Mouse (Mus musculus) urinary bladder, postnatal 25 days (tissue): Measurements from ENCODE around the gene Thsd4.
"Not testable (repeated sequence)": the region's sequence is repeated elsewhere in the genome, so short reads cannot be mapped to it uniquely, and the experiment has no call there.

Experiments
- DNase-seq: peaks from one replicate; pipeline ENCODE4 v3.0.0; 2022; ENCODE audit warnings: low spot score

Gene Thsd4

GRCm38 (mm10) chr9:60307469-60307868 is 214.4 kb downstream of the Thsd4 start:
- no peak for DNase-seq

DNA sequence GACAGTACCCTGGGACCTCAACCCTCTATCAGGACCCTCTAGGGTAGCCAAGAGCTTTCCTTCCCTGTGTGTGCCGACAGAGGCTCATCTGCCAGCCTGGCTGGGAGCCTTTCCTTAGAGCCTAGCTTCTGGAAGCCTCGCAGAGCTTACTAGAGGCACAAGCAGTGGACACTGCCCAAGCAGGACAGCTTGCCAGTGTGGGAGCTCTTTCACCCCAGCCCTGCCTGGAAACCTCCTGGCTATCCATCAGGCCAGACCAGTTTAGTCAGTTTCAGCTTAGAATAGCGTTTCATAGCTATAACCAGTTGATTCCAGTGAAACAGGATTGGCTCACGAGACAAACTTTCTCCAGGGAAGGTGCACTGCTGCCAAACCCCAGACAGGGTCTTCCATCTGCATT is 215.6 kb downstream of the Thsd4 start:
- peak; percentile 18 for DNase-seq

DNA sequence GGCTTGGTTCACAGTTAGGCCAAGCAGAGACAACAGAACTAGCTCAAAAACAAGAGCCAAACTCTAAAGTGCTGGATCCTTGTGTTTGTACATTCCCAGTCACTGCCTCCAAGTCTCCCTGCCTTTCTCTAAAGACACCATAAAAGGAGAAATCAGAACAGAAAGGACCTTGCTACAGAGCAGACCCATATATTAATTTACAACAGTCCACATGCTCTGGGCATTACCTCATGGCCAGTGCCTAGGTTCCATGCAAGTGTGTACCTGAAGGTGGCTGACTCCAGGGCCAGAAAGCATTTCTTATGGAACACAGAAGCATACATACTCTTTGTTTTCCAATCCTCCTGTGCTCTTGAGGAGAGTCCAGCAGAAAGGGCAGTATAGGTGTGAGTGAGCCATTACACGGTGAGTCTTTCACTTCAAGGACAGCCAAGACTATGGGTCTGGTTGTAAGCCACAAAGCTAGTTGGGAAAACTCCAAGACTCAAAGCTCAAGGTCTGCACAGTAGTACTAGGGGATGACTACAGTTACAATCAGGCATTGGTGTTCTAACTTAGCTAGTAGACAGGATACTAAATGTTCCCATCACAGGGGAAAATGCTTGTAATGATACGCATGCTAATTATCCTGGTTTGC is 216.5 kb downstream of the Thsd4 start:
- no peak for DNase-seq

GRCm38 (mm10) chr9:60296276-60296675 is 225.6 kb downstream of the Thsd4 start:
- DNase-seq: no peak

DNA sequence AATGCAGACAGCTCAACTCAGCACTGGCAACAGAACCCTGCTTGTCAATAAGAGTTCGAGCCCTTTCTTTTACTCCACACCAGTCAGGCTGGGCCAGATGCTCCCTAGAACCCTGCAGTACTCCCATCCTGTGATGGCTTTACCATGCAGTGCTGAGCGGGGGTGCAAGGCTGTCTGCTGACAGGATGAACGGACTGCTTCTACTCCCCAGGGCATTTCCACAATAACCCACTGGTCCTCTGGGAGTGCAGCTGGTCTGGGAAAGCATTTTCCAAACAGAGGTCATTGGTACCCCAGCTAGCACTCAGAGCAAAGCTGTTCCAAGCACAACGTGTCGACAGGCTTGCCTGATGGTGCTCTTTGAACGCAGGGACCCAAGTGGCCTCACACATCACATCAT is 226.6 kb downstream of the Thsd4 start:
- no peak for DNase-seq

GRCm38 (mm10) chr9:60293129-60293528 is 228.7 kb downstream of the Thsd4 start:
- no peak for DNase-seq

DNA sequence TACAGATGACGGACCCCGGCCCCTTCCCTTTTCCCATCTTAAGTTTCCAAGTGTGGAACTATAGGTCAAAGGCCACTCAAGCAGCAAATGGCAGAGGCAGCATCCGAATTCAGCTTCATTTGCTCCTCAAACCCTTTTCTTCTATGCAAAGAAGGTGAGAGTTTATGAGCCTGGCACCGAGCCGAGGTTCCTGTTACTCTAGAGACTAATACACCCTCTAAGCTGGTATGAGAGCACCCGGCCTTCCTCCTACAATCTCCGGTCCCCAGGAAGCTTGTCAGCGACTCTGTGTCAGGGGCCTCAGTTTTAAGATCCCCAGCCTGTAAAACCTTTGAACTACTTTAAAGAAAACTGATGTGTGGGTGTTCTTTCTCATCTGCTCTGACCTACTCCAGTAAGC is 231.1 kb downstream of the Thsd4 start:
- no peak for DNase-seq

GRCm38 (mm10) chr9:60288789-60289188 is 233.1 kb downstream of the Thsd4 start:
- DNase-seq: no peak

GRCm38 (mm10) chr9:60286390-60286789 is 235.5 kb downstream of the Thsd4 start:
- DNase-seq: no peak

- no peak for DNase-seq
These were observed 236.8 kb downstream of the Thsd4 start for GRCm38 (mm10) chr9:60285047-60285462.

- no peak for DNase-seq
These were observed 237.5 kb downstream of the Thsd4 start for GRCm38 (mm10) chr9:60284318-60284717.

DNA sequence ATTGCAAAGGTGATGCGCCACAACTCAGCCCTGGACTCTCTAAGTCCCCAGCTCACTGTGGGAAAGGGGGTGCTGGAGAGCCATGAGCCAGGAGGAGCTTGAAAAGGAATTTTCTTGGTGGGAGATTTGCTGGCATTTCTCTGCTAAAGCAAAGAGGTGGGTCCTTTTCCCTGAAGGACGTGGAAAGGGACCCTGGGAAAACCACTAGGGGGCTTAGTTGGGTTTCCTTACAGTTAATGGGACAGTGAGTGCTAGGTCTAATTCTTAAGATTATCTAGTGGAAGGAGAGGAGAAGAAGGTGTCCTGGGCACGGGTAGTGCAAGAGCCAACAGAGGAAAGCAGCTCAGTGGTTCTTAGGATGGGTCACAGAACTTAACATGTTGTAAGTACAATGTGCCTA is 238.3 kb downstream of the Thsd4 start:
- DNase-seq: no peak

DNA sequence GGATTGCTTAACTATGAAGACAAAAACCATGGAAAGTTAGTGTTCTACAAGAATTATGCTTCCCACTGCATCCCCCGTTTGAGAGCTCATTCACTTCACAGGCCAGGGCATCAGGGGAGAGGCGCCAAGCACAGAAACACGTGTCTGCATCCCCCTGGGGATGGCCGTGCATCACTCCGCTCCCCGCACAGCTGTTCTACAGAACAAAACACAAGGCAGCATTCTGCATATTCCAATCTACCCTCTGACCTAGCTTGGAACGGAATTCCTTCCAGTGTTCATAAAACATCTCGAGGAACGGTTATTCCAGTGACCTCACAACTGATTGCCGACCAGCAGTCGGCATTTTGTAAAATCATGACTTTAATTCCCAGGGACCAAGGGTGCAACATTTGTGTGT is 240.6 kb downstream of the Thsd4 start:
- DNase-seq: no peak

- no peak for DNase-seq
These were observed 241.1 kb downstream of the Thsd4 start for GRCm38 (mm10) chr9:60280786-60281185.

- no peak for DNase-seq
These were observed 242.3 kb downstream of the Thsd4 start for GRCm38 (mm10) chr9:60279556-60279955.

- DNase-seq: no peak
These were observed 245.5 kb downstream of the Thsd4 start for GRCm38 (mm10) chr9:60276351-60276750.

- DNase-seq: no peak
These were observed 246.3 kb downstream of the Thsd4 start for GRCm38 (mm10) chr9:60275410-60276159.

DNA sequence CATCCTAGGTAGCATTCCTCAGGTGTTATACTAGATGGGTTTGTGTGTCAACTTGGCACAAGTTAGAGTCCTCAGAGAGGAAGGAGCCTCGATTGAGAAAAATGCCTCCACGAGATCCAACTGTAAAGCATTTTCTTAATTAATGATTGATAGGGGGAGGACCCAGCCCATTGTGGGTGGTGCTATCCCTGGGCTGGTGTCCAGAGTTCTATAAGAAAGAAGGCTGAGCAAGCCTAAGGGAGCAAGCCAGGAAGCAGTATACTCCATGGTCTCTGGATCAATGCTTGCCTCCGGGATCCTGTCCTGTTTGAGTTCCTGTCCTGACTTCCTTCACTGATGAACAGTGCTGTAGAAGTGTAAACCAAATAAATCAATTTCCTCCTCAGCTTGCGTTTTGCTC is 247.3 kb downstream of the Thsd4 start:
- DNase-seq: no peak

DNA sequence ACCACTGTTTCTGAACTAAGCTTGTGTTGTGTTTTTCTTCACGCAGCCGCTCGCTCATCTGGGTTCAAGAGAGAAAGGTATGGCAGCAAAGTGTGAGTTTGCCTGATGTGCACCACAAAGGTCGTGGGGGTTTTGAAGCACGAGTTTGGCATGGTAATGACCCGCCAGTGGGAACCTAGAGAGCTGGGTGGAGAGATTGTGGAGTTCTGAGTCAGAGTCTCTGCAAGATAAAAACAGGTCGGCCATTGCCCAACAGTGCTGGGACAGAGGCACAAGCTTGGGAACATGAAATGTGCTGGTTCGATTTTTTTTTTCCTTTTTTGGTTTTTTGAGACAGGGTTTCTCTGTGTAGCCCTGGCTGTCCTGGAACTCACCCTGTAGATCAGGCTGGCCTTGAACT is 249.5 kb downstream of the Thsd4 start:
- DNase-seq: not testable (repeated sequence)

GRCm38 (mm10) chr9:60271940-60272339 is 249.9 kb downstream of the Thsd4 start:
- DNase-seq: no peak

GRCm38 (mm10) chr9:60269807-60270206 is 252.0 kb downstream of the Thsd4 start:
- DNase-seq: no peak

- no peak for DNase-seq
These were observed 254.6 kb downstream of the Thsd4 start for GRCm38 (mm10) chr9:60267273-60267626.

DNA sequence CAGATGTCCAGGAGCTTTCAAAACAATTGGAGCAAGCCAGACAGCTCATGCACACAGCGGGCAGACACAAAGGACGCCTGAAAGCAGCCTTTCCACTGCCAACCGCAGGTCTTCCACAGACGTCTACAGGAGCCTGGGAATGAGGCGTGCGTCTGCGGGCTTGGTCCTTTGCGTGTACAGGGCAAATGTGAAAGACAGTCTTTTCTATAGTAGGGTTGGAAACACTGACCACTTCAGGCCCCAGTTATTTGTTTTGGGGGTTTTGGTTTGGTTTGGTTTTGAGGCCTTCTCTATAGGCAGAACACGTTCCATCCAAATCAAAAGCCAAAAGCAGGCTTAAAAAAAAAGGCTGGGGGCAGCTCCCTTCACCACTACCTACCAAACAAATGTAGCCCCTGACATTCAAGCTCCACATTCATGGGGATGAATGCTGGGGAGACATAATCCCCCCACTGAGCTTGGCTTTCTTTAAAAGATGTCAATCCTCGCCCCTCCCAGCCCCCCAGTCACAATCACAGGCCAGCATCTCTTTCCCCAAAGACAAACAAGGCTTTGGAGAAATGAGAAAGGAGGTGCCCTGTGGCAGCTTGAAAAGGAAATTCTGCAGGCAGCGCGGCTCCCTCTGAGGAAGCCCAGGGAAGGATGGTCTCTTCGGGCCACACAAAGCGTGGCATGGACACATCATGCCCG is 255.1 kb downstream of the Thsd4 start:
- no peak for DNase-seq
